Mouse (Mus musculus) splenic B cell, adult 2 months (primary cell): ENCODE results near the gene Arid1b.
A peak's percentile ranks its signal among the peaks of the same experiment; 100 is the strongest.

Source experiments
- DNase-seq: peaks from one replicate; pipeline ENCODE4 v3.0.0-alpha.2; 2011; ENCODE audit warnings: low read depth, low spot score
- H3K27me3 ChIP-seq: 2 replicates; pipeline ENCODE4 v1.6.1; 2012; ENCODE audit warnings: mild to moderate bottlenecking, low read length, moderate library complexity, mixed read lengths; ENCODE audit not compliant: control insufficient read depth, poor library complexity, insufficient read depth, severe bottlenecking
- H3K36me3 ChIP-seq: 2 replicates; pipeline ENCODE4 v1.6.1; 2012; ENCODE audit warnings: mild to moderate bottlenecking, low read length, moderate library complexity, mixed read lengths; ENCODE audit not compliant: control insufficient read depth, poor library complexity, insufficient read depth, severe bottlenecking

Gene Arid1b

GRCm38 (mm10) chr17:5131706-5132105, 137.6 kb downstream of the Arid1b start:
- DNase-seq: no peak
- H3K36me3 ChIP-seq: peaks cover 1% of the 10 kb centered on the region
- no peaks in the 10 kb centered on the region for H3K27me3 ChIP-seq

GRCm38 (mm10) chr17:5132296-5132986, 138.3 kb downstream of the Arid1b start:
- Histone ChIP-seq H3K36me3 (no peaks in the 10 kb centered on the region; the same call in 1 of the 2 replicates), H3K27me3 (no peaks in the 10 kb centered on the region)
- no peak for DNase-seq

- DNase-seq: no peak
- H3K27me3 ChIP-seq: no peaks in the 10 kb centered on the region
- no peaks in the 10 kb centered on the region for H3K36me3 ChIP-seq
Observed at GRCm38 (mm10) chr17:5132987-5133355, 138.8 kb downstream of the Arid1b start.

- DNase-seq: no peak
- no peaks in the 10 kb centered on the region for H3K27me3 ChIP-seq
- H3K36me3 ChIP-seq: no peaks in the 10 kb centered on the region
Observed at GRCm38 (mm10) chr17:5133831-5134230, 139.7 kb downstream of the Arid1b start.

- Histone ChIP-seq H3K27me3 (no peaks in the 10 kb centered on the region), H3K36me3 (no peaks in the 10 kb centered on the region)
- no peak for DNase-seq
Observed at GRCm38 (mm10) chr17:5134271-5134670, 140.1 kb downstream of the Arid1b start.

- DNase-seq: no peak
- Histone ChIP-seq H3K27me3 (no peaks in the 10 kb centered on the region), H3K36me3 (no peaks in the 10 kb centered on the region)
Observed at GRCm38 (mm10) chr17:5137936-5138335, 143.8 kb downstream of the Arid1b start.

- Histone ChIP-seq H3K27me3 (no peaks in the 10 kb centered on the region), H3K36me3 (no peaks in the 10 kb centered on the region)
- DNase-seq: peak; percentile 77
Observed at GRCm38 (mm10) chr17:5138641-5139205, 144.6 kb downstream of the Arid1b start.

GRCm38 (mm10) chr17:5139553-5139952, 145.4 kb downstream of the Arid1b start:
- Histone ChIP-seq H3K27me3 (no peaks in the 10 kb centered on the region), H3K36me3 (no peaks in the 10 kb centered on the region)
- peak; percentile 28 for DNase-seq

- no peaks in the 10 kb centered on the region for H3K27me3 ChIP-seq
- no peak for DNase-seq
- H3K36me3 ChIP-seq: no peaks in the 10 kb centered on the region; the same call in 1 of the 2 replicates
Observed at GRCm38 (mm10) chr17:5143735-5144439, 149.8 kb downstream of the Arid1b start.

- no peak for DNase-seq
- no peaks in the 10 kb centered on the region for H3K27me3 ChIP-seq
- H3K36me3 ChIP-seq: no peaks in the 10 kb centered on the region
Observed at GRCm38 (mm10) chr17:5150660-5151063, 156.5 kb downstream of the Arid1b start.

GRCm38 (mm10) chr17:5151852-5152251, 157.7 kb downstream of the Arid1b start:
- no peak for DNase-seq
- no peaks in the 10 kb centered on the region for H3K27me3 ChIP-seq
- H3K36me3 ChIP-seq: no peaks in the 10 kb centered on the region; the same call in 1 of the 2 replicates

GRCm38 (mm10) chr17:5153461-5153860, 159.3 kb downstream of the Arid1b start:
- no peak for DNase-seq
- no peaks in the 10 kb centered on the region for H3K27me3 ChIP-seq
- no peaks in the 10 kb centered on the region; the same call in 1 of the 2 replicates for H3K36me3 ChIP-seq

GRCm38 (mm10) chr17:5154322-5154721, 160.2 kb downstream of the Arid1b start:
- no peak for DNase-seq
- Histone ChIP-seq H3K36me3 (no peaks in the 10 kb centered on the region; the same call in 1 of the 2 replicates), H3K27me3 (no peaks in the 10 kb centered on the region)

GRCm38 (mm10) chr17:5157609-5158008, 163.5 kb downstream of the Arid1b start:
- Histone ChIP-seq H3K27me3 (no peaks in the 10 kb centered on the region), H3K36me3 (no peaks in the 10 kb centered on the region; the same call in 1 of the 2 replicates)
- no peak for DNase-seq

GRCm38 (mm10) chr17:5162525-5162924, 168.4 kb downstream of the Arid1b start:
- Histone ChIP-seq H3K36me3 (no peaks in the 10 kb centered on the region), H3K27me3 (no peaks in the 10 kb centered on the region)
- no peak for DNase-seq
